Mouse (Mus musculus) lung, adult 2 months (tissue): ENCODE data around the gene Panx2.

Source experiments
- CTCF ChIP-seq: fragments of 200-500 bp; IDR thresholded peaks from 2 replicates; pipeline ENCODE4 v1.5.1; 2011; ENCODE audit warnings: mild to moderate bottlenecking, low read length, control low read depth; ENCODE audit not compliant: insufficient read depth
- POLR2A ChIP-seq: fragments of 200-500 bp; IDR thresholded peaks from 2 replicates; pipeline ENCODE4 v1.6.1; 2011; ENCODE audit warnings: low read depth, mild to moderate bottlenecking, control low read depth, low read length, borderline replicate concordance; ENCODE audit errors: extremely low read depth

- no peak for TF ChIP-seq POLR2A
- no peak for TF ChIP-seq CTCF
Measured at GRCm38 (mm10) chr15:89106976-89107375, 47.4 kb downstream of the Panx2 start.
